Mouse (Mus musculus) lung, postnatal 0 days (tissue): ENCODE data around the gene Agbl4. TPM values are rescaled to one million over a fixed set of nuclear protein-coding genes. Genes with fewer than 3 reads are reported as not detected.

Experiments
- ATAC-seq: fragments of 200-750 bp; cut with Nextera tagmentation; 2 replicates; pipeline ENCODE4 v1.8.0; 2017; ENCODE audit warnings: moderate library complexity
- DNase-seq: peaks from one replicate; pipeline ENCODE4 v3.0.0-alpha.2; 2016; ENCODE audit warnings: low spot score
- H3K27ac ChIP-seq: fragments of 300-500 bp; sonication (generic); 2 replicates; pipeline ENCODE4 v1.5.1; 2014; ENCODE audit warnings: antibody characterized with exemption, mild to moderate bottlenecking, low read length, mixed read lengths
- H3K27me3 ChIP-seq: fragments of 300-500 bp; sonication (generic); replicated peaks from 2 replicates; pipeline ENCODE4 v1.6.1; 2014; ENCODE audit warnings: low read length, mixed read lengths; ENCODE audit not compliant: insufficient read depth
- H3K36me3 ChIP-seq: fragments of 300-500 bp; sonication (generic); 2 replicates; pipeline ENCODE4 v1.6.1; 2014; ENCODE audit warnings: low read length, mixed read lengths; ENCODE audit not compliant: insufficient read depth
- H3K4me1 ChIP-seq: fragments of 300-500 bp; sonication (generic); 2 replicates; pipeline ENCODE4 v1.6.1; 2014; ENCODE audit warnings: antibody characterized with exemption, low read depth, low read length, mixed read lengths; ENCODE audit not compliant: insufficient read depth
- H3K4me2 ChIP-seq: fragments of 300-500 bp; sonication (generic); replicated peaks from 2 replicates; pipeline ENCODE4 v1.6.1; 2014; ENCODE audit warnings: low read depth, mild to moderate bottlenecking, low read length, moderate library complexity, mixed read lengths
- H3K4me3 ChIP-seq: fragments of 300-500 bp; sonication (generic); 2 replicates; pipeline ENCODE4 v1.5.1; 2014; ENCODE audit warnings: low read depth, low read length
- H3K9ac ChIP-seq: fragments of 300-500 bp; sonication (generic); replicated peaks from 2 replicates; pipeline ENCODE4 v1.6.1; 2014; ENCODE audit warnings: low read depth, mild to moderate bottlenecking
- H3K9me3 ChIP-seq: fragments of 300-500 bp; sonication (generic); 2 replicates; pipeline ENCODE4 v1.6.1; 2016; ENCODE audit warnings: low read length, mixed read lengths
- CTCF ChIP-seq: IDR thresholded peaks from 2 replicates; pipeline ENCODE4 v1.5.1; 2016; ENCODE audit warnings: antibody characterized with exemption, mild to moderate bottlenecking
- EP300 ChIP-seq: IDR thresholded peaks from 2 replicates; pipeline ENCODE4 v1.6.1; 2016; ENCODE audit warnings: antibody characterized with exemption, mild to moderate bottlenecking, control low read depth
- WGBS: fragments of 180-500 bp; shearing (Covaris S2); extraction: QIAGEN DNeasy Blood & Tissue Kit; methylation state at CpG from one replicate; pipeline ENCODE4 v1.1.7; 2014; 5-methylcytosine and 5-hydroxymethylcytosine counted together
- polyA plus RNA-seq: library from polyadenylated mRNA; unstranded; fragments of >200 nt; fragmentation: Nextera tagmentation; extraction: Ambion mirVana; gene quantifications from 2 replicates; pipeline ENCODE4 v1.2.1, GENCODE M21; 2015

Agbl4 gene
- polyA plus RNA-seq, 1 experiment from 2014 or later, result 0.50 TPM

DNA sequence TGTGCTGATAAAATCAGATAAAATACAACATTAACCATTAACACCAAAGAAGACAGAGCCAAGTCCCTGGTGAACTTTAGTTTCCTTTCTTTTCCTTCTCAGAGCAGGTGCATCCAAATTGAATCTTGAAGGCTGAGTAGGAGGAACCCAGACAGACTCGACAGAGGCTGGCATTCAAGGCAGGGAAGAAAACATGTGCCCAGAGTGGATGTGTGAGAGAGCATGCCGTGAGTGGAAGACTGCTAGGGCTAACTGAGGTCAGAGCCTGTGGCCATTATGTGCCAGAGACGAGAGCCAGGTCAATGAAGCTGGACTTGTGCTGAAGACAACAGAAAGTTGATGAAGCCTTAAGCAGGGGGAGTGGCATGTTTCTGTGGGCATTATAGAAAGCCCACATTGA, 1121.8 kb downstream of the Agbl4 start:
- Histone ChIP-seq H3K27me3 (no peaks in the 10 kb centered on the region), H3K9ac (no peak overlapping the region), H3K27ac (no peak overlapping the region), H3K36me3 (no peaks in the 10 kb centered on the region), H3K4me3 (no peak overlapping the region), H3K4me2 (no peak overlapping the region), H3K9me3 (no peaks in the 10 kb centered on the region), H3K4me1 (no peaks in the 10 kb centered on the region)
- ATAC-seq, result no peak
- TF ChIP-seq CTCF (no peak), EP300 (no peak)
- no peak for DNase-seq
- WGBS, result 53% methylated on average over 3 of the region's 3 CpGs

DNA sequence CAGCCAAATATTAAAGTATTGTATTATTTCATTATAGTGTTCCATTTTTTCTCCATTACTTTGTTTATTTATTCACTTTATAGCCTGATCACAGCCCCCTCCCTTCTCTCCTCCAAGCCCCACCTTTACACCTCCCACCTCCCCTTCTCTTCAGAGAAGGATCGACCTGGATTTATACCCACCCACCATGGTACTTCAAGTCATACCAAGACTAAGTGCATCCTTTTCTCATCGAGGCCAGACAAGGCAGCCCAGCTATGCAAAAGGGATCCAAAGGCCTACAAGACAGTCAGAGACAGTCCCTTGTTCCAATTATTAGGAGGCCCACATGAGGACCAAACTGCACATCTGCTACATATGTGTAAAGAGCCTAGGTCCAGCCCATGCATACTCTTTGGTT, 1122.5 kb downstream of the Agbl4 start:
- Histone ChIP-seq H3K9ac (no peak overlapping the region), H3K36me3 (no peaks in the 10 kb centered on the region), H3K27me3 (no peaks in the 10 kb centered on the region), H3K4me3 (no peak overlapping the region), H3K9me3 (no peaks in the 10 kb centered on the region), H3K27ac (no peak overlapping the region), H3K4me1 (no peaks in the 10 kb centered on the region), H3K4me2 (no peak overlapping the region)
- ATAC-seq (no peak), DNase-seq (no peak)
- WGBS, result 79% methylated on average over 2 of the region's 2 CpGs
- no peak for TF ChIP-seq EP300
- no peak for TF ChIP-seq CTCF

DNA sequence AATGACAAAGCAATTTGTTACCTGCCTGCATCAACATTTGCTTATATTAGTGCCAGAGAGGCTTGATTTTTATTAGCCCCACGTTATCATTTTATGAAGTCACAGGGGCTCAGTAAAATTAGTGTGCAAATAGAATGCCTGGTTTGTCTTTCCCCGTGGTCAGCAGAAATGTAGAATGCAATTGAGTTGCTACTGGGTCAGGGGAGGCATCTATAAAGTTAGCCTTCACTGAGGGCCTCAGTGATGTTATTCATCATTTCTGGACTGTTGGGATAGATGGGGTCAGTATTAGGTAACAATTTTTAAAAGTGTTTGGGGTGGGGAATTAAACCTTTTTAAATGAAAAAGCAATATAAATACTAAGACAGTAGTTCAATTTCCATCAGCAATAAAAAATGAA, 1125.5 kb downstream of the Agbl4 start:
- no peak for ATAC-seq
- H3K27ac ChIP-seq, result no peak overlapping the region
- no peak overlapping the region for H3K4me2 ChIP-seq
- no peaks in the 10 kb centered on the region for H3K4me1 ChIP-seq
- H3K9ac ChIP-seq, result no peak overlapping the region
- H3K9me3 ChIP-seq, result no peaks in the 10 kb centered on the region
- no peak for TF ChIP-seq CTCF
- TF ChIP-seq EP300, result no peak
- DNase-seq, result no peak
- H3K4me3 ChIP-seq, result no peak overlapping the region
- WGBS, result 46% methylated on average over 2 of the region's 2 CpGs
- H3K27me3 ChIP-seq, result no peaks in the 10 kb centered on the region
- no peaks in the 10 kb centered on the region for H3K36me3 ChIP-seq

DNA sequence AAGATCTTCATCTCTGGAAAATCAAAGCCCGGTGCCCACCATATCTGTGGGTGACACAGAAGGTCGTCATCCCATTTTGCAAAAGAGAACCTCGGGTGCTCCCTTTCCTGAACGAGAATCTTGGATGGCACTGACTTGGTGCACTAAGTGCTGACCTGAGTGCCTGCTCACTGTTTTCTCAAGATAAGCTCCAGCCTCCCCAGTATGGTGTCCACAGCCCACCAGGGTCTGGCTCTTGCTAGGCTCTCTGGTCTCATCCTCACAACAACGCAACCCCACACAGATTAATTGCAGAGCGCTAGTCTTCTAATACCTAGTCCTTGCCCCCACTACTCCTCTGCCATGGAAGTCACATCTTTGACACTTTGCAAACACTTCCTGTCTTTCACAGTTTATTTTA, 1131.5 kb downstream of the Agbl4 start:
- no peak overlapping the region for H3K4me3 ChIP-seq
- H3K9me3 ChIP-seq, result no peaks in the 10 kb centered on the region
- no peak overlapping the region for H3K9ac ChIP-seq
- no peaks in the 10 kb centered on the region for H3K27me3 ChIP-seq
- no peak overlapping the region for H3K27ac ChIP-seq
- ATAC-seq, result no peak
- H3K4me1 ChIP-seq, result no peaks in the 10 kb centered on the region
- DNase-seq, result no peak
- no peaks in the 10 kb centered on the region for H3K36me3 ChIP-seq
- no peak overlapping the region for H3K4me2 ChIP-seq
- WGBS, result 56% methylated on average over 6 of the region's 6 CpGs
- TF ChIP-seq EP300 (no peak), CTCF (no peak)

DNA sequence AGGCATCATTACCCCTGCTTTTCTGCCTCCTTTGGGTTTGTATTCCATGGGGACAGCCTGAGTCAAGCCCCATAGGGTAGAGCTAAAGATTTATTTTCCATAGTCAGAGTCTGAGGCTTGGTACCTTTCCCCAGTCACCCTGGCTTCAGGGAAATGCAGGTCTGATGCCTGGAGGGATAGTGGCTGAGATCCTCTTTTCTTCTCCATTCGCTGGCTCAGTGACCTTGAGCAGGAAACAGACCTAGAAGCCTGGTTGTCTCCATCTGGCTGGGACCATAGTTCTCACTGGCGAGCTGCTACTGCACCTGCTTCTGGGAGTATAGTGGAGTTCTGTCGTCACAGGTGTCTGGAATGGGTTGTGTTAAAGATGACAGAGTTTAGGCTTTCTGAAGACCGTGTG, 1132.5 kb downstream of the Agbl4 start:
- Histone ChIP-seq H3K9me3 (no peaks in the 10 kb centered on the region), H3K36me3 (no peaks in the 10 kb centered on the region), H3K4me3 (no peak overlapping the region), H3K4me2 (no peak overlapping the region), H3K27me3 (no peaks in the 10 kb centered on the region), H3K9ac (no peak overlapping the region), H3K4me1 (no peaks in the 10 kb centered on the region), H3K27ac (no peak overlapping the region)
- 64% methylated on average over 4 of the region's 4 CpGs for WGBS
- DNase-seq (no peak), ATAC-seq (no peak)
- no peak for TF ChIP-seq EP300
- TF ChIP-seq CTCF, result no peak

DNA sequence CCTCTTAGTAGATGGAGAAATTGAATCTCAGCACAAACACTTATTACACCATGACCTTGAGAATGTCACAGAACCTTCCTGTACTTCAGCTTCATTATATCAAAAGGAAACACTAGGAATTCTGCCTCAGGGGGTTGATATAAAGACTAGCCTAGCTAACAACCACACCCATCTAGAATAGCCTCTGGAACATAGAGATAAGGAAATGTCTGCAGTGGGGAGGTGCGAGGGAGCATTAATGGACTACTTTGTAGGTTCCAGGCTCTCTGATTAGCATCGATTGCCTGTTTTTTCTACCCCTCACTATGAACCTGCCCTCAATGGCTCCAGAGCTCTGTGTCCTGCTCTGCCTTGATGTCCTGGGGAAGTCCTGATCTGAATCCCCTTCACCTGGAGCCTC, 1133.1 kb downstream of the Agbl4 start:
- Histone ChIP-seq H3K4me2 (no peak overlapping the region), H3K9me3 (no peaks in the 10 kb centered on the region), H3K4me1 (no peaks in the 10 kb centered on the region), H3K27me3 (no peaks in the 10 kb centered on the region), H3K27ac (no peak overlapping the region), H3K9ac (no peak overlapping the region), H3K36me3 (no peaks in the 10 kb centered on the region), H3K4me3 (no peak overlapping the region)
- ATAC-seq (no peak), DNase-seq (no peak)
- 72% methylated on average over 2 of the region's 2 CpGs for WGBS
- TF ChIP-seq EP300 (no peak), CTCF (no peak)

DNA sequence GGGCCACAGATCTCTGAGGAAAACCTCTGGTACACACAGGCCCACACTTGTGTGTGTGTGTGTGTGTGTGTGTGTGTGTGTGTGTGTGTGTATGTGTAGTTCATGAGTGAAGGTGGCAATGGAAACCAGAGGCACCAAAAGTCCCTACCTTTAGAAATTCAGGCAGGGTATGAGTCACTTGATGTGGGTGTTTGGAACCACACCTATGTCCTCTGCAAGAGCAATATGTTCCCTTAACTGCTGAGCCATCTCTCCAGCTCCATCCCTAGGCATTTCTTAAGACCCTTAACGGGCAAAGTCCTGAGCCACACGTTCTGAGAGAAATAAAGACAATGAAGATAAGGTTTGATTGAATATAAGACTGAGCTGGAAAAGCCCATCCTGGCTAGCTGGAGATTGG, 1147.2 kb downstream of the Agbl4 start:
- ATAC-seq, result no peak
- no peak for TF ChIP-seq EP300
- no peak for TF ChIP-seq CTCF
- H3K9me3 ChIP-seq, result no peaks in the 10 kb centered on the region
- H3K36me3 ChIP-seq, result no peaks in the 10 kb centered on the region
- DNase-seq, result no peak
- H3K4me3 ChIP-seq, result no peak overlapping the region
- no peaks in the 10 kb centered on the region for H3K27me3 ChIP-seq
- no peak overlapping the region for H3K4me2 ChIP-seq
- no peak overlapping the region for H3K27ac ChIP-seq
- H3K9ac ChIP-seq, result no peak overlapping the region
- 65% methylated on average over 2 of the region's 2 CpGs for WGBS
- H3K4me1 ChIP-seq, result no peaks in the 10 kb centered on the region
